Mouse (Mus musculus) monocyte, adult 2 months (primary cell): Measurements from ENCODE around the gene Pex7.

Experiments used
- DNase-seq, 2 experiments: peaks; one replicate each; pipeline ENCODE4 v3.0.0; 2022; ENCODE audit warnings: low spot score in 2 of 2, low read depth in 1 of 2

Pex7 gene

GRCm38 (mm10) chr10:19880437-19880836 lies 27.1 kb downstream of the Pex7 start:
- DNase-seq = no peak

- no peak for DNase-seq
Measured at GRCm38 (mm10) chr10:19879161-19879560, 28.3 kb downstream of the Pex7 start.

- DNase-seq = no peak
Measured at GRCm38 (mm10) chr10:19877679-19878078, 29.8 kb downstream of the Pex7 start.

DNA sequence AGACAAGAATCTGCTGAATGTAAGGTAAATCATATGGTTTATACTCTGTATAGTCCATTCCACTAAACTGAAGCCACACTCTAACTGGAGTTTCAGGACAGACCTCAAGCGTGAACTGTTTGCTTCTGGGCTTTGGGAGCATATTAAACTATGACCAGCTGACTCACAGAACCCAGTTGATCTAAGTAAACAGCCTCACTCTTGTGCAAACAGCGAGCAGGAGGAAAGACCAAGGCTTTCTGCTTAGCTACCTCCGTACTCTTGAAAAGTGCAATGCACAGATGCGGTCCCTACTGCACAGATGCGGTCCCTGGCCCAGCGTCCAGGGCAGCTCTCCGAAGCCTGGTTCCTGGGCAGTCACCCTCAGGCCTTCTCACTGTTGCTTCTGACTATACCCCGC lies 30.2 kb downstream of the Pex7 start:
- DNase-seq = no peak

GRCm38 (mm10) chr10:19876669-19877068 lies 30.8 kb downstream of the Pex7 start:
- DNase-seq = no peak

DNA sequence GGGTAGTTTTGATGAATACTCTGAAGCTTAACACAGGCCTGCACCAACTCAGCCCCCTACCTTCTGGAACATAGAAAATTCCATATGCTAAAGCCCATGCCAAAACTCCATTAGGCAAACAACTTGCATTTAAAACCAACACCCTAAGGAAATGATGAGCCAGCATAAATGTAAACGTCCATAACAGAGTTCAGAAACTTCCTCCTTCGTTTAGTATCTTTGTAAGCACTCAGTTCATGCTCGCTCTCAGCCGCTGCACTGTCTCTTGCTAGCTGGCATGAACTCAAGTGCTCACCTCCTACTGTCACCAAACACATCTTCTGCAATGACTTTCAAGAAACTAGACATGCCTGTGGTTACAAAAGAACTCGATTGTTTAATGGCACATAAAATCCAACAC lies 32.1 kb downstream of the Pex7 start:
- no peak for DNase-seq

- DNase-seq = no peak
Measured at GRCm38 (mm10) chr10:19855597-19856306, 51.7 kb downstream of the Pex7 start.

DNA sequence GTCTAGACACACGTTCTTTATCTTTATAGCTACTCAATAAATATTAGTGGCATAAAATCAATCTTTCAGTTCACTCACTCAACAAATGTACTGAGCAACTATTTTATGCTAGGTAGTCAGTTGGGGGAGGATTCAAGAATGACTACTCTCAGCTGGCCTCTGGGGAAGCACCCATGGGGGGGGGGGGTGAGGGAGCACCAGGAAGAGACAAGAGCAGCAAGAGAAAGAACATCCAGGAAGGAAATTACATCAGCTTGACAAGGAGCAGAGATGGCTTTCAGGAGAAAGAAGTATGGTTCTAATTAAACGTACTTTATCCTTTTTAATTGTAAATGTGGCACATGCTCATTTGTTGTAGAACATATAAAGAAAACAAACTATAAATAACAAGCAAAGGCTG lies 53.9 kb downstream of the Pex7 start:
- DNase-seq = no peak

GRCm38 (mm10) chr10:19852776-19853175 lies 54.7 kb downstream of the Pex7 start:
- no peak for DNase-seq

GRCm38 (mm10) chr10:19850998-19851691 lies 56.3 kb downstream of the Pex7 start, which contains the start of gene Slc35d3:
Slc35d3 (minus strand) TSS chr10:19851459.
- no peak for DNase-seq

DNA sequence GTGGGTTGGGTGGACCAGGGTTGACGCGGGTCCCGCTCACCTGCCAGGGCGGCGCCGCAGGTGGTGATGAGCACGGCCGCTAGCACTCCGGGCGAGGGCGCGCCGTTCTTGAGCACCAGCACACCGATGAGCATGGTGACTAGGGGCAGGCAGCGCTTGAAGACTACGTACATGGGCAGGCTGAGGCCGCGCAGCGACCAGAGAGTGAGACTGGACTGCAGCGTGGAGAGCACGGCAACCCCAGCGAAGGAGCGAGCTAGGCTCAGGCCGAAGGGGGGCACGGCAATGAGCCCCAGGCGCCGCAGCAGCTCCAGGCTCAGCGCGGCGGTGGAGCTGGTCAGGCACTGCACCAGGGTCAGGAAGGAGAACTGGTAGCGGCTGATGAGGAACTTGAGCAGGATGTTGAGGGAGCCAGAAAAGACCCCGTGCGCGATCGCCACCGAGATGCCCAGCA lies 56.9 kb downstream of the Pex7 start:
- no peak for DNase-seq

DNA sequence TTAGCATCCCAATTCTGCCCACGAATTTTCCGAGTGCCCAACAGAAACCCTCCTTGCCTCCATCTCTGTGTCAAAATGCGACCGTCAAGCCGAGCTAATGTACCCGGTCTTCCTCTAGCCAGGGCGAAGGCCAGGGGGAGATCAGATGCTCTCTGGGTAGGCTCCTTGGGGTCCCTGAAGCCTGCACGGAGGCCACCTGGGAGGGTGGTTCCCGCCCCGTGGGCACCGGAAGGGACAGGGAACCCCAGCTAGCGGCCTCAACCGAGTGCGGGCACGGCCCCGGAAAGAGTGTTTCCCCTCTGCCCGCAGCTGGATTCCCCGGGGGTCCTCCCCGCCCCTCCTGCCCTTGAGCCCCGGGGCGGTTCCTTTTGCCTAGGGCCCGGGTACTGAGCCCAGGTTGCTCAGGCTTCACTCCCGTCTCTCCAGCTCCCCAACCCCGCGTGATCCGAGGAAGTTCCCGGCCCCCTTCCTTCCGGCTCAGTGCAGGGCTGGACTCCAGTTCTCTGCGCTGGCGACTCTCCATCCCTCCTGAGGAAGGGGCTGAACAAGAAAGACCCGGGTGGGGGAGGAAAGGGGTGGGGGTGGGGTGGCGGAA lies 57.6 kb downstream of the Pex7 start:
- no peak for DNase-seq

- DNase-seq = no peak
Measured at GRCm38 (mm10) chr10:19848928-19849770, 58.3 kb downstream of the Pex7 start.

- DNase-seq = no peak
Measured at GRCm38 (mm10) chr10:19839836-19840235, 67.7 kb downstream of the Pex7 start.

- DNase-seq = no peak
Measured at GRCm38 (mm10) chr10:19835887-19836710, 71.4 kb downstream of the Pex7 start.

GRCm38 (mm10) chr10:19834222-19834621 lies 73.3 kb downstream of the Pex7 start:
- DNase-seq = no peak

- no peak for DNase-seq
Measured at GRCm38 (mm10) chr10:19831072-19831849, 76.2 kb downstream of the Pex7 start.

DNA sequence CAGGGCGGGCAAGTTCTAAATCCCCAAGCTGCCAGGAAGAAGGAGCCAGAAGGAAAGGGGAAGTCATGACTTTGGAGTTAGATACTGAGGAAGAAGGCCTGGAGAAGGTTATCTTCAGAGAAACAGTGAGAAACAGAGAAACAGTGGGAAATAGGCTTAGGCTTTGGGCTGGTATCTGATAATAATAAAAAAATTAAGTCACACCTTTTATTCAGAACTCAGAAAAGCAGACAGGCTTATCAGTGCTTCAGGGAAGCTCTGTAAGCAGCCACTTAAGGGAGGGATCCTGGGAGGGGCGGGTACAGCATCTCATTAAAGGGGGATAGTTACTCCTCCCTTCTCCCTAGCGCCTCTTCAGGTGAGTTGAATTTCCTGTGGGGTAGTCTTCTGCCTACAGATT lies 86.5 kb downstream of the Pex7 start:
- no peak for DNase-seq

DNA sequence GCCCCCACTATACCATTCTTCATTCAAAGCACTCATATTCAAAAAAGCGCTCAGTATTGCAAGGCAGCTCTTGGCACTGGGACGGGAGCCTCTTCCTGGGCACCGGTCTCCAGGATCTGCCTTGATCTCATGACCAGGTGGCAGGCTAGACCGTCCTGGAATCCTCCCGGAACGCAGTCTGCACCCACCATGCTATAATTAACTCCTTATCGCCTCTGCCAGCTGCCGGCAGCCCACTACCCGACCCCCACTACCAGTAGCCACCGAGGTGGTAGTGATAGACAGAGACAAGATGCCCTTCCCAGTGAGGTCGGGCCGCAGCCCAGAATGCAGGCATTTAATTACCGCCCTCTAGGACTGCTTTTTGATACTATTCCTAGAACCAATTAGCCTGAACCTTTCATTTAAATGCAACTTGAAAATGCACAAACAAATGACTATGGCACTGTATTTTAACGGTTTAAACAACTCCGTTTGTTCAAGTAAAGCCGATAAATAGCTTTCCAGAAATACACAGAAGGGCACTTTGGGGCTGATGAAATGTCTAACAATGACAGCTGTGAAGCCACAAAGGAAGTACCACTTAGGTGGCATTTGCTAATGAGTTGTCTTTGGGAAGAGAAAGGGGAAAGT lies 88.7 kb downstream of the Pex7 start:
- DNase-seq = no peak
